Mouse (Mus musculus) CD4-positive, CD25-positive, alpha-beta regulatory T cell (primary cell): ENCODE results near the gene Olfr251. TPM values are rescaled to one million over a fixed set of nuclear protein-coding genes. Genes with fewer than 3 reads are reported as not detected.

Experiments used
- polyA plus RNA-seq: library from polyadenylated mRNA; unstranded; fragments of 100-300 nt; shearing (Covaris generic); gene quantifications from one replicate; pipeline ENCODE4 v1.2.1, GENCODE M21; 2017

Gene Olfr251
- polyA plus RNA-seq = 0.08 TPM

GRCm38 (mm10) chr9:38376786-38377185 lies at the start of gene Olfr251:
Gene Olfr251, plus strand, starts transcription at chr9:38377086.

GRCm38 (mm10) chr9:38328760-38329159 lies 48.1 kb upstream of the Olfr251 start, which contains the start of gene Olfr25:
Gene Olfr25, plus strand, starts transcription at chr9:38329060.

GRCm38 (mm10) chr9:38348111-38348510 lies 28.8 kb upstream of the Olfr251 start, which contains the start of gene Olfr898:
Gene Olfr898, plus strand, starts transcription at chr9:38348411.

GRCm38 (mm10) chr9:38366596-38366995 lies 10.3 kb upstream of the Olfr251 start, which contains the start of gene Olfr250:
Gene Olfr250, plus strand, starts transcription at chr9:38366896.

GRCm38 (mm10) chr9:38401398-38401797 lies 24.5 kb downstream of the Olfr251 start, which contains the start of gene Olfr147:
Gene Olfr147, plus strand, starts transcription at chr9:38401698.

GRCm38 (mm10) chr9:38429155-38429554 lies 52.3 kb downstream of the Olfr251 start, which contains the start of gene Olfr901:
Gene Olfr901, plus strand, starts transcription at chr9:38429455.

Other genes with a start within 250 kb of the Olfr251 start
- gene Olfr890, start 234.6 kb upstream of the Olfr251 start, polyA plus RNA-seq = 0.04 TPM
- not detected for gene Olfr891, start 196.3 kb upstream of the Olfr251 start, polyA plus RNA-seq
- not detected for gene Olfr893, start 168.7 kb upstream of the Olfr251 start, polyA plus RNA-seq
- not detected for gene Olfr894, start 159.0 kb upstream of the Olfr251 start, polyA plus RNA-seq
- gene Olfr143, start 124.3 kb upstream of the Olfr251 start, polyA plus RNA-seq = not detected
- not detected for gene Olfr895, start 109.2 kb upstream of the Olfr251 start, polyA plus RNA-seq
- gene Olfr896-ps1, start 86.0 kb upstream of the Olfr251 start, polyA plus RNA-seq = not detected
- gene Olfr25, start 48.0 kb upstream of the Olfr251 start, polyA plus RNA-seq = 0.07 TPM
- 0.12 TPM for gene Olfr898, start 28.7 kb upstream of the Olfr251 start, polyA plus RNA-seq
- 0.06 TPM for gene Olfr250, start 10.2 kb upstream of the Olfr251 start, polyA plus RNA-seq
- 0.14 TPM for gene Olfr147, start 24.6 kb downstream of the Olfr251 start, polyA plus RNA-seq
- gene Olfr901, start 52.4 kb downstream of the Olfr251 start, polyA plus RNA-seq = not detected
- not detected for gene Olfr902, start 70.6 kb downstream of the Olfr251 start, polyA plus RNA-seq
- gene Olfr904, start 86.1 kb downstream of the Olfr251 start, polyA plus RNA-seq = 0.07 TPM
- 0.14 TPM for gene Olfr905, start 94.0 kb downstream of the Olfr251 start, polyA plus RNA-seq
- gene Olfr906, start 110.0 kb downstream of the Olfr251 start, polyA plus RNA-seq = not detected
- gene Olfr907, start 118.7 kb downstream of the Olfr251 start, polyA plus RNA-seq = not detected
- not detected for gene Olfr911-ps1, start 144.5 kb downstream of the Olfr251 start, polyA plus RNA-seq
- gene Olfr910, start 160.8 kb downstream of the Olfr251 start, polyA plus RNA-seq = not detected
- 0.08 TPM for gene Olfr912, start 203.1 kb downstream of the Olfr251 start, polyA plus RNA-seq
- not detected for gene Olfr913, start 215.7 kb downstream of the Olfr251 start, polyA plus RNA-seq
- not detected for gene Olfr914, start 228.0 kb downstream of the Olfr251 start, polyA plus RNA-seq